Mouse (Mus musculus) urinary bladder, postnatal 36 days (tissue): ENCODE results near the gene Nr2f6.

Source experiments
- DNase-seq, 2 experiments: peaks; one replicate each; pipeline ENCODE4 v3.0.0; 2022; ENCODE audit warnings: low spot score in 2 of 2, mixed read lengths in 1 of 2

Gene Nr2f6

GRCm38 (mm10) chr8:71391696-71392095 is 9.9 kb upstream of the Nr2f6 start:
- DNase-seq, result no peak

- DNase-seq, result no peak
Observed at GRCm38 (mm10) chr8:71388267-71388666, 6.5 kb upstream of the Nr2f6 start.

- no peak for DNase-seq
Observed at GRCm38 (mm10) chr8:71385212-71385835, 3.6 kb upstream of the Nr2f6 start.

- DNase-seq, result no peak
Observed at GRCm38 (mm10) chr8:71383860-71384259, 2.1 kb upstream of the Nr2f6 start.

GRCm38 (mm10) chr8:71383396-71383795 is 1.6 kb upstream of the Nr2f6 start:
- DNase-seq, result no peak

GRCm38 (mm10) chr8:71381971-71382961 is 506 bp upstream of the Nr2f6 start:
- peak; percentile 83 to 88 for DNase-seq

GRCm38 (mm10) chr8:71380178-71381171 is 1.3 kb downstream of the Nr2f6 start:
- DNase-seq, result no peak

- no peak for DNase-seq
Observed at GRCm38 (mm10) chr8:71379512-71380075, 2.2 kb downstream of the Nr2f6 start.

- no peak for DNase-seq
Observed at GRCm38 (mm10) chr8:71379008-71379407, 2.8 kb downstream of the Nr2f6 start.

GRCm38 (mm10) chr8:71376423-71377030 is 5.2 kb downstream of the Nr2f6 start:
- DNase-seq, result no peak

GRCm38 (mm10) chr8:71375581-71376422 is 6.0 kb downstream of the Nr2f6 start:
- peak; percentile 57 to 76 for DNase-seq

GRCm38 (mm10) chr8:71374616-71375206 is 7.0 kb downstream of the Nr2f6 start:
- no peak for DNase-seq

GRCm38 (mm10) chr8:71373000-71373399 is 8.8 kb downstream of the Nr2f6 start:
- no peak for DNase-seq

- DNase-seq, result no peak
Observed at GRCm38 (mm10) chr8:71372427-71372826, 9.3 kb downstream of the Nr2f6 start.

- DNase-seq, result peak; percentile 97 to 98
Observed at GRCm38 (mm10) chr8:71371236-71371848, 10.4 kb downstream of the Nr2f6 start, which contains the start of gene Ocel1. Gene Ocel1 (plus strand): TSS chr8:71371298.

GRCm38 (mm10) chr8:71370711-71371235 is 11.0 kb downstream of the Nr2f6 start:
- no peak for DNase-seq

- DNase-seq, result no peak
Observed at GRCm38 (mm10) chr8:71369040-71369718, 12.6 kb downstream of the Nr2f6 start.

GRCm38 (mm10) chr8:71368366-71368765 is 13.4 kb downstream of the Nr2f6 start:
- DNase-seq, result no peak
